Mouse (Mus musculus) CH12.LX (cell line): ENCODE results near the gene Paxbp1. TPM values are rescaled to one million over a fixed set of nuclear protein-coding genes. Genes with fewer than 3 reads are reported as not detected.
A peak's percentile ranks its signal among the peaks of the same experiment; 100 is the strongest.
"Not testable (repeated sequence)": the region's sequence is repeated elsewhere in the genome, so short reads cannot be mapped to it uniquely, and the experiment has no call there.

Source experiments
- DNase-seq: peaks from one replicate; pipeline ENCODE4 v3.0.0-alpha.2; 2013; ENCODE audit errors: extremely low read depth
- H3K27ac ChIP-seq: 2 replicates; pipeline ENCODE4 v1.5.1; 2012; ENCODE audit warnings: low read depth, mild to moderate bottlenecking, control low read depth, moderate library complexity; ENCODE audit not compliant: insufficient read depth
- H3K27me3 ChIP-seq: replicated peaks from 2 replicates; pipeline ENCODE3; 2012; ENCODE audit warnings: inconsistent platforms
- H3K36me3 ChIP-seq, 2 experiments: replicated peaks in 1 of 2; 2 replicates each; pipeline versions ENCODE3 to v1.6.1; 2012; ENCODE audit warnings: inconsistent platforms in 1 of 2, low read length in 1 of 2, mild to moderate bottlenecking in 1 of 2, mixed read lengths in 1 of 2, moderate library complexity in 1 of 2; ENCODE audit not compliant: control insufficient read depth in 1 of 2, insufficient read depth in 1 of 2
- H3K4me1 ChIP-seq, 2 experiments: 2 replicates each; pipeline ENCODE4 v1.6.1; 2012; ENCODE audit warnings: inconsistent platforms in 1 of 2, moderate library complexity in 1 of 2; ENCODE audit not compliant: insufficient read depth in 2 of 2, control insufficient read depth in 1 of 2
- H3K4me2 ChIP-seq: 2 replicates; pipeline ENCODE4 v1.6.1; 2012; ENCODE audit warnings: low read depth, mild to moderate bottlenecking, control low read depth; ENCODE audit not compliant: poor library complexity, insufficient read depth, severe bottlenecking
- H3K4me3 ChIP-seq, 3 experiments: fragments of 150-350 bp in 1 of 3; sonication (generic) in 1 of 3; replicated peaks in 1 of 3; 2 replicates each; pipeline versions ENCODE3 to v1.5.1; 2011 to 2012; ENCODE audit warnings: low read depth in 2 of 3, low read length in 2 of 3, mild to moderate bottlenecking in 2 of 3, moderate library complexity in 2 of 3, control low read depth in 1 of 3, improper control_type of control experiment in 1 of 3, inconsistent platforms in 1 of 3, mixed read lengths in 1 of 3; ENCODE audit not compliant: poor library complexity in 1 of 3
- H3K79me2 ChIP-seq: replicated peaks from 2 replicates; pipeline ENCODE4 v1.6.1; 2012; ENCODE audit warnings: mild to moderate bottlenecking, moderate library complexity; ENCODE audit not compliant: control insufficient read depth, poor library complexity, insufficient read depth, severe bottlenecking; ENCODE audit errors: extremely low read depth
- H3K9ac ChIP-seq: 2 replicates; pipeline ENCODE4 v1.6.1; 2012; ENCODE audit warnings: low read depth, mild to moderate bottlenecking, control low read depth, moderate library complexity; ENCODE audit not compliant: insufficient read depth
- H3K9me3 ChIP-seq: replicated peaks from 2 replicates; pipeline ENCODE3; 2012; ENCODE audit warnings: low read length, inconsistent platforms, mixed read lengths
- BHLHE40 ChIP-seq: IDR thresholded peaks from 2 replicates; pipeline ENCODE4 v1.6.1; 2011; ENCODE audit warnings: mild to moderate bottlenecking, low read depth, low read length, improper control_type of control experiment
- CTCF ChIP-seq, 2 experiments: IDR thresholded peaks in 1 of 2; conservative IDR thresholded peaks in 1 of 2; 2 replicates each; pipeline ENCODE4 v1.5.1; 2011 to 2012; ENCODE audit warnings: low read depth in 2 of 2, low read length in 2 of 2, improper control_type of control experiment in 1 of 2, inconsistent platforms in 1 of 2, mild to moderate bottlenecking in 1 of 2, moderate library complexity in 1 of 2
- E2F4 ChIP-seq: IDR thresholded peaks from 2 replicates; pipeline ENCODE4 v1.6.1; 2011; ENCODE audit warnings: low read depth, low read length, improper control_type of control experiment; ENCODE audit not compliant: insufficient replicate concordance
- ELF1 ChIP-seq: IDR thresholded peaks from 2 replicates; pipeline ENCODE4 v1.6.1; 2014; ENCODE audit warnings: low read depth, mild to moderate bottlenecking, inconsistent platforms, low read length, improper control_type of control experiment
- EP300 ChIP-seq: IDR thresholded peaks from 2 replicates; pipeline ENCODE4 v1.6.1; 2011; ENCODE audit warnings: low read length, improper control_type of control experiment
- ETS1 ChIP-seq: conservative IDR thresholded peaks from 2 replicates; pipeline ENCODE4 v1.6.1; 2012; ENCODE audit warnings: low read depth, mild to moderate bottlenecking, inconsistent platforms, low read length, improper control_type of control experiment, moderate library complexity
- GABPA ChIP-seq: IDR thresholded peaks from 2 replicates; pipeline ENCODE4 v1.6.1; 2012; ENCODE audit warnings: low read depth, low read length, improper control_type of control experiment, inconsistent platforms; ENCODE audit not compliant: insufficient replicate concordance
- HCFC1 ChIP-seq: IDR thresholded peaks from 2 replicates; pipeline ENCODE4 v1.6.1; 2012; ENCODE audit warnings: low read depth, mild to moderate bottlenecking, inconsistent platforms, low read length, improper control_type of control experiment
- IRF4 ChIP-seq: IDR thresholded peaks from 2 replicates; pipeline ENCODE4 v1.6.1; 2014; ENCODE audit warnings: low read depth, mild to moderate bottlenecking, inconsistent platforms, low read length, improper control_type of control experiment
- JUN ChIP-seq: IDR thresholded peaks from 2 replicates; pipeline ENCODE4 v1.6.1; 2011; ENCODE audit warnings: low read depth, mild to moderate bottlenecking, low read length, improper control_type of control experiment, moderate library complexity; ENCODE audit not compliant: insufficient read depth
- KAT2A ChIP-seq: IDR thresholded peaks from 2 replicates; pipeline ENCODE4 v1.6.1; 2012; ENCODE audit warnings: low read length, improper control_type of control experiment, inconsistent platforms; ENCODE audit not compliant: insufficient replicate concordance
- MAFK ChIP-seq: IDR thresholded peaks from 2 replicates; pipeline ENCODE4 v1.6.1; 2011; ENCODE audit warnings: low read length, improper control_type of control experiment; ENCODE audit not compliant: insufficient replicate concordance
- MEF2A ChIP-seq: IDR thresholded peaks from 2 replicates; pipeline ENCODE4 v1.6.1; 2014; ENCODE audit warnings: low read depth, mild to moderate bottlenecking, inconsistent platforms, low read length, improper control_type of control experiment, borderline replicate concordance
- MXI1 ChIP-seq: IDR thresholded peaks from 2 replicates; pipeline ENCODE4 v1.6.1; 2011; ENCODE audit warnings: mild to moderate bottlenecking, low read depth, low read length, improper control_type of control experiment
- MYC ChIP-seq: IDR thresholded peaks from 2 replicates; pipeline ENCODE4 v1.6.1; 2011; ENCODE audit warnings: low read depth, mild to moderate bottlenecking, improper control_type of control experiment, low read length
- NRF1 ChIP-seq: IDR thresholded peaks from 2 replicates; pipeline ENCODE4 v1.6.1; 2014; ENCODE audit warnings: low read depth, mild to moderate bottlenecking, inconsistent platforms, low read length, improper control_type of control experiment, moderate library complexity
- PAX5 ChIP-seq: IDR thresholded peaks from 2 replicates; pipeline ENCODE4 v1.6.1; 2012; ENCODE audit warnings: low read length, inconsistent platforms, mixed read lengths
- POLR2A ChIP-seq: IDR thresholded peaks from 2 replicates; pipeline ENCODE4 v1.6.1; 2011; ENCODE audit warnings: low read depth, mild to moderate bottlenecking, improper control_type of control experiment, low read length
- POLR2AphosphoS2 ChIP-seq: IDR thresholded peaks from 2 replicates; pipeline ENCODE4 v1.6.1; 2011; ENCODE audit warnings: low read depth, low read length, improper control_type of control experiment
- RAD21 ChIP-seq: IDR thresholded peaks from 2 replicates; pipeline ENCODE4 v1.6.1; 2011; ENCODE audit warnings: low read depth, mild to moderate bottlenecking, low read length, improper control_type of control experiment, moderate library complexity
- SMC3 ChIP-seq: IDR thresholded peaks from 2 replicates; pipeline ENCODE4 v1.6.1; 2011; ENCODE audit warnings: low read depth, low read length, improper control_type of control experiment
- TBP ChIP-seq: conservative IDR thresholded peaks from 2 replicates; pipeline ENCODE4 v1.6.1; 2011; ENCODE audit warnings: low read depth, low read length, improper control_type of control experiment
- TCF12 ChIP-seq: IDR thresholded peaks from 2 replicates; pipeline ENCODE4 v1.6.1; 2014; ENCODE audit warnings: low read depth, mild to moderate bottlenecking, inconsistent platforms, low read length, improper control_type of control experiment
- ZC3H11A ChIP-seq: IDR thresholded peaks from 2 replicates; pipeline ENCODE4 v1.6.1; 2012; ENCODE audit warnings: low read depth, mild to moderate bottlenecking, inconsistent platforms, low read length, improper control_type of control experiment
- dilution Hi-C: fragments of 300-500 bp; cut with MboI; formaldehyde crosslinking; loops from 2 replicates; pipeline ENCODE4 v1.14.3; 2020; ENCODE audit warnings: low sequenced_read_pairs; ENCODE audit not compliant: extremely low pct_unique_long_range_greater_than_20kb, extremely low pct_ligation_motif_present
- in situ Hi-C: fragments of 300-500 bp; cut with MboI; formaldehyde crosslinking; loops from 3 replicates; pipeline ENCODE4 v1.14.3; 2019; ENCODE audit warnings: low sequenced_read_pairs, low pct_ligation_motif_present, low pct_unique_long_range_greater_than_20kb, mixed read lengths
- polyA plus RNA-seq: library from polyadenylated mRNA; unstranded; fragments of >175 nt; gene quantifications from 2 replicates; pipeline ENCODE4 v1.2.1, GENCODE M21; 2012; ENCODE audit warnings: low read depth; ENCODE audit not compliant: insufficient read length
- total RNA-seq, 2 experiments: library from RNA; depleted of rRNA; stranded (reverse); fragments of 300-350 nt in 1 of 2; fragments of >200 nt in 1 of 2; gene quantifications; 2 replicates each; pipeline ENCODE4 v1.2.3; 2012 to 2014

Gene Paxbp1
- total and polyA plus RNA-seq, 3 experiments: 39.4 to 77.1 (median 74.4) TPM

- no peak overlapping the region for H3K4me2 ChIP-seq
- no peak overlapping the region for H3K4me3 ChIP-seq
- no peaks in the 10 kb centered on the region for H3K36me3 ChIP-seq
- in situ Hi-C loops: no loop called here
- TF ChIP-seq TBP: no peak
- peak in 1 of 2 experiments; percentile 67; a peak in 2 of 4 replicates for TF ChIP-seq CTCF (conservative IDR thresholded peaks at IDR 0.05 in 1 of 2, IDR thresholded peaks at IDR 0.05 in 1 of 2; ENCODE audit: low read depth in 2 of 2, low read length in 2 of 2)
- TF ChIP-seq BHLHE40: no peak
- TF ChIP-seq RAD21: peak; percentile 44
- TF ChIP-seq SMC3: peak; percentile 39
- TF ChIP-seq POLR2AphosphoS2: no peak
- no peak for TF ChIP-seq MYC
- H3K27ac ChIP-seq: no peak overlapping the region
- peaks cover 11% of the 10 kb centered on the region for H3K9me3 ChIP-seq
- H3K9ac ChIP-seq: no peak overlapping the region
- DNase-seq: peak; percentile 34
- H3K79me2 ChIP-seq: no peaks in the 10 kb centered on the region
- dilution Hi-C loops: no loop called here
- peaks cover 19% of the 10 kb centered on the region for H3K27me3 ChIP-seq
- H3K4me1 ChIP-seq: no peaks in the 10 kb centered on the region
Measured at GRCm38 (mm10) chr16:91076180-91076579, 31.8 kb upstream of the Paxbp1 start.

- H3K4me2 ChIP-seq, H3K4me1 ChIP-seq, dilution Hi-C loops, in situ Hi-C loops, H3K36me3 ChIP-seq, H3K4me3 ChIP-seq, H3K9ac ChIP-seq, DNase-seq, H3K27ac ChIP-seq, H3K79me2 ChIP-seq: not testable (repeated sequence)
- Histone ChIP-seq H3K9me3 (peaks cover 11% of the 10 kb centered on the region), H3K27me3 (peaks cover 25% of the 10 kb centered on the region)
Measured at GRCm38 (mm10) chr16:91075423-91075822, 31.1 kb upstream of the Paxbp1 start.

GRCm38 (mm10) chr16:91073163-91073892 lies 29.0 kb upstream of the Paxbp1 start:
- DNase-seq: peak; percentile 91
- Histone ChIP-seq H3K4me2 (no peak overlapping the region), H3K9ac (no peak overlapping the region), H3K4me3 (no peak overlapping the region), H3K4me1 (no peaks in the 10 kb centered on the region), H3K27ac (no peak overlapping the region), H3K27me3 (peaks cover 33% of the 10 kb centered on the region), H3K9me3 (peaks cover 4% of the 10 kb centered on the region), H3K79me2 (no peaks in the 10 kb centered on the region), H3K36me3 (no peaks in the 10 kb centered on the region)
- in situ Hi-C loops (no loop called here), dilution Hi-C loops (no loop called here)
- TF ChIP-seq MAFK (no peak), PAX5 (no peak), E2F4 (peak; percentile 21; the same call in 1 of the 2 replicates), MYC (peak; percentile 79), EP300 (no peak), KAT2A (no peak), HCFC1 (no peak), TBP (no peak), JUN (no peak), ELF1 (peak; percentile 40; the same call in 1 of the 2 replicates), NRF1 (peak; percentile 64), ETS1 (no peak), ZC3H11A (no peak), POLR2A (no peak), TCF12 (0 out of 2 replicates have a peak, but pooled peaks have one; percentile 34), IRF4 (peak; percentile 45; the same call in 1 of the 2 replicates), GABPA (no peak), MXI1 (peak; percentile 60; the same call in 1 of the 2 replicates), POLR2AphosphoS2 (no peak), MEF2A (peak; percentile 20; the same call in 1 of the 2 replicates)
